Mouse (Mus musculus): Measurements from ENCODE around the gene Wasf3.

GRCm38 (mm10) chr5:146349183-146349582 lies 35.6 kb upstream of the Wasf3 start:
- TF ChIP-seq CTCF (IDR thresholded peaks at IDR 0.05), result no peak
- no peak for TF ChIP-seq EP300 (IDR thresholded peaks at IDR 0.05)

All from lung, postnatal 0 days (tissue).